Mouse (Mus musculus): Measurements from ENCODE around the gene Ptafr. TPM values are rescaled to one million over a fixed set of nuclear protein-coding genes. Genes with fewer than 3 reads are reported as not detected.

Ptafr gene
- polyA plus RNA-seq, 1 experiment = 10.6 TPM

DNA sequence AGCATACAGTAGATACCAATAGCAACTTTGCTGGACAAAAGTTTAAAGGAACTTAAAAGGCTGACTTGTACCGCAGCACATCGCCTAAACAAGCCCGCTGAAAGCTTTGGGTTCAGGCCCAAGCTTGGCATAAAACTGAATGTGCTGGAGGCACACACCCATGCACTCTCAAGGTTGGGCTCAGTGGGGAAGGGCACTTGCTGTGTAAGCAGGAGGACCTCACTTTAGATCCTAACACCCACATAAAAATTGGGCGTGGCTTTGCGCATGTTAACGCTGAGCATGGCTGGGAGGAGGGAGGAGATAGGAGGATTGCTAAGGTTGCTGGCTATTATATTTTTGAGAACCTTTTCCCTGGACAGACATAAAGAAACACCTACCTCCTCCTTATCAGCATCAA is 39.1 kb upstream of the Ptafr start:
- H3K36me3 ChIP-seq (ENCODE audit: control insufficient read depth, insufficient read depth, low read length) = no peaks in the 10 kb centered on the region
- no peak overlapping the region for H3K4me3 ChIP-seq (ENCODE audit: extremely low read depth, insufficient read depth, insufficient read length)
- DNase-seq (ENCODE audit: low read depth in 1 of 2, low spot score in 2 of 2) = no peak
- no peaks in the 10 kb centered on the region for H3K4me1 ChIP-seq (ENCODE audit: control insufficient read depth, insufficient read depth, insufficient read length)
- TF ChIP-seq CTCF (IDR thresholded peaks at IDR 0.05; ENCODE audit: extremely low read depth, insufficient read depth, insufficient read length, insufficient replicate concordance) (no peak), POLR2A (IDR thresholded peaks at IDR 0.05; ENCODE audit: low read depth, low read length) (no peak)
- no peaks in the 10 kb centered on the region for H3K27me3 ChIP-seq (ENCODE audit: control insufficient read depth, insufficient read depth, low read length)
- H3K27ac ChIP-seq (ENCODE audit: insufficient read depth, low read length) = no peak overlapping the region
- 76% methylated on average over 6 of the region's 6 CpGs for WGBS

DNA sequence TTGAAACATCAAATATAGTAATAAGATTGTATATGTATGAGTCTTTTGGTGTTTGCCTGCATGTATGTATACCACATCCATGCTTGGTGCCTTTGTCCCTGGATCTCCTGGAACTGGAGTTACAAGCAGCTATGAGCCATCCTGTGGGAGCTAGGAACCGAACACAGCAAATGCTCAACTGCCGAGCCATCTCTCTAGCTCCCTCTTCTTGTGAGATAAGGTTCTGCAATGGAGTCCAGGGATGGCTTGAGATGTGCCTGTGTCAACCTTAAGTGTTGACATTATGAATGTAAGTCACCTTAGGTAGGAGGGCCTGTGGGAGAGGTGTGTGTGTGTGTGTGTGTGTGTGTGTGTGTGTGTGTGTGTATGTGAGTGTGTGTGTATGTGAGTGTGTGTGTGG is 37.2 kb upstream of the Ptafr start:
- WGBS = 21% methylated on average over 2 of the region's 2 CpGs
- H3K27me3 ChIP-seq (ENCODE audit: control insufficient read depth, insufficient read depth, low read length) = no peaks in the 10 kb centered on the region
- peaks cover 2% of the 10 kb centered on the region; the same call in 1 of the 2 replicates for H3K36me3 ChIP-seq (ENCODE audit: control insufficient read depth, insufficient read depth, low read length)
- no peak for TF ChIP-seq POLR2A (IDR thresholded peaks at IDR 0.05; ENCODE audit: low read depth, low read length)
- peak; percentile 35; the same call in 1 of the 2 replicates for TF ChIP-seq CTCF (IDR thresholded peaks at IDR 0.05; ENCODE audit: extremely low read depth, insufficient read depth, insufficient read length, insufficient replicate concordance)
- no peak overlapping the region for H3K4me3 ChIP-seq (ENCODE audit: extremely low read depth, insufficient read depth, insufficient read length)
- peak in 1 of 2 experiments; percentile 11 for DNase-seq (ENCODE audit: low read depth in 1 of 2, low spot score in 2 of 2)
- H3K27ac ChIP-seq (ENCODE audit: insufficient read depth, low read length) = no peak overlapping the region
- H3K4me1 ChIP-seq (ENCODE audit: control insufficient read depth, insufficient read depth, insufficient read length) = no peaks in the 10 kb centered on the region

DNA sequence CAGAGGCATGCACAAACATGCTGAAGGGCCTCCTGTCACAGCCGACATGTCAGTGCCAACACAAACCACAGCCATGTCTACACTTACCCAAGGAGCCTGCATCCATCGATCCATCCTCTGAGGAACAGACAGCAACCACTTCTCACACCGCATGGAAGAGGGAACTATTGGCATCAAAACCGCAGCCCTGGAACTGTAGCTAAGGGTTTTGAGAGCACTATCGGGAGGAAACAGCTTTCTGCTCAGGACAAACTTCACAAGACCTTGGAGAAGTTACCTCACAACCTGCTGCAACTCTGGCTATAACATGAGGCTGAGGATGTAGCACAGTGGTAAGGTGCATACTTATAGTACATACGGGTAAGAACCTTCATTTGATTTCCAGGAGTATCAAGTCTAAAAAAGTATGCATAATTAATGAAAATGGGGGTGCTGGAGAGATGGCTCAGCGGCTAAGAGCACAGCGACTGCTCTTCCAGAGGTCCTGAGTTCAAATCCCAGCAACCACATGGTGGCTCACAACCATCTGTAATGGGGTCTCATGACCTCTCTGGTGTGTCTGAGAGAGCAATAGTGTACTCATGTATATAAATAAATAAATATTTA is 35.8 kb upstream of the Ptafr start:
- Histone ChIP-seq H3K4me1 (ENCODE audit: control insufficient read depth, insufficient read depth, insufficient read length) (no peaks in the 10 kb centered on the region), H3K27ac (ENCODE audit: insufficient read depth, low read length) (no peak overlapping the region), H3K36me3 (ENCODE audit: control insufficient read depth, insufficient read depth, low read length) (peaks cover 2% of the 10 kb centered on the region; the same call in 1 of the 2 replicates), H3K4me3 (ENCODE audit: extremely low read depth, insufficient read depth, insufficient read length) (no peak overlapping the region), H3K27me3 (ENCODE audit: control insufficient read depth, insufficient read depth, low read length) (no peaks in the 10 kb centered on the region)
- 67% methylated on average over 8 of the region's 8 CpGs for WGBS
- no peak for DNase-seq (ENCODE audit: low read depth in 1 of 2, low spot score in 2 of 2)
- TF ChIP-seq POLR2A (IDR thresholded peaks at IDR 0.05; ENCODE audit: low read depth, low read length) (no peak), CTCF (IDR thresholded peaks at IDR 0.05; ENCODE audit: extremely low read depth, insufficient read depth, insufficient read length, insufficient replicate concordance) (no peak)

DNA sequence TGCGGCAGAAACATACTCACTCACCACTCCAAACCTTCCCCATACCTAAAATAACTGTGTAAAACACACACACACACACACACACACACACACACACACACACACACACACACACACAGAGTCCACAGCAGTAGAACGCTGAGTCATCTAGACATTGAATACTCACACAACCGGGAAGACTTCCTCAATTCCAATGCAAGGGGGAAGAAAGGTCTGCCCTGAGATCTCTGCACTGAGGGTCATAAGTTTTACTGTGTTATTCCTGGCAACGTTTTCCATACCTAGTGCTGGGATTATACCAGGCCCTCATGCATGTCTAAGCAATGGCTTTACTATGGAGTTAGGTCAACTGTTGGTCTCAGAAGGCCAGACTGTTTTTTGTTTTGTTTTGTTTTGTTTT is 34.5 kb upstream of the Ptafr start:
- no peaks in the 10 kb centered on the region for H3K4me1 ChIP-seq (ENCODE audit: control insufficient read depth, insufficient read depth, insufficient read length)
- no peak for DNase-seq (ENCODE audit: low read depth in 1 of 2, low spot score in 2 of 2)
- 32% methylated on average over 4 of the region's 4 CpGs for WGBS

DNA sequence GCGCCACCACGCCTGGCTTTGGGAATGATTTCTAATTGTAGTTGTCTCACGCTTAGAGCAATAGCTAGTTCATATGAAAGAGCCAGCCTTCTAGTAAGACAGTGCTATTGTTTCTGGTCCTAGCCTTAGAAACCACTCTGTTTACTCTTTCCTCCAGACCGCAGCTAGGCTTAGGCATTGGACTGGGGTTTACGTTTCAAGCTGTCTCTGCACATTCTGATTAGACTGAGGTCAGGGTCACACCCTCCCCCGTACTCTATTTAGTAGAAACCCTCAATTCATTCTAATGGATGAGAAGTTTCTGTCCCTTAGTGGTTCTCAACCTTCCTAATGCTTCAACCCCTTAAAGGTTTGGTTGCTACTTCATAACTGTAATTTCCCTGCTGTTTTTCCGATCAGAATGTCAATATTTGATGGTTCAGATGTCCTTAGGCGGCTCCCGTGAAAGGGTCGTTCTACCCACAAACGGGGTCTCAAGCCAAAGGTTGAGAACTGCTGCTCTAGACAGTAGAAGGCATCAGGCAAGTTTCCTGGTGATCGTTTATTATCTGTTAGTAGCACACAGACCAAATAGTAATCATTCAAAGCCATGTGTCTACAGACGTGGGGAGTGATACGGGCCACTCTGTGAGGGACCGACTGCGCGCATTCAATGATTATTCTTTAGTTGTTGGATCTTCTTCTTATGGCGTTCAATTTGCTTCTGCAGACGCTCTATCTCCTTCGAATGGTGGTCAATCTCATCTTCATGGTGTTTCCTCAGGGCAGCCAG is 33.6 kb upstream of the Ptafr start:
- Histone ChIP-seq H3K27me3 (ENCODE audit: control insufficient read depth, insufficient read depth, low read length) (no peaks in the 10 kb centered on the region), H3K4me1 (ENCODE audit: control insufficient read depth, insufficient read depth, insufficient read length) (no peaks in the 10 kb centered on the region), H3K27ac (ENCODE audit: insufficient read depth, low read length) (no peak overlapping the region; the same call in 1 of the 2 replicates), H3K4me3 (ENCODE audit: extremely low read depth, insufficient read depth, insufficient read length) (no peak overlapping the region), H3K36me3 (ENCODE audit: control insufficient read depth, insufficient read depth, low read length) (peaks cover 2% of the 10 kb centered on the region; the same call in 1 of the 2 replicates)
- 85% methylated on average over 20 of the region's 20 CpGs for WGBS
- DNase-seq (ENCODE audit: low read depth in 1 of 2, low spot score in 2 of 2) = no peak
- TF ChIP-seq POLR2A (IDR thresholded peaks at IDR 0.05; ENCODE audit: low read depth, low read length) (no peak), CTCF (IDR thresholded peaks at IDR 0.05; ENCODE audit: extremely low read depth, insufficient read depth, insufficient read length, insufficient replicate concordance) (no peak)

More for the DNA sequence above, 34.5 kb upstream of the Ptafr start:
- Histone ChIP-seq H3K36me3 (ENCODE audit: control insufficient read depth, insufficient read depth, low read length) (peaks cover 2% of the 10 kb centered on the region; the same call in 1 of the 2 replicates), H3K27me3 (ENCODE audit: control insufficient read depth, insufficient read depth, low read length) (no peaks in the 10 kb centered on the region), H3K27ac (ENCODE audit: insufficient read depth, low read length) (no peak overlapping the region), H3K4me3 (ENCODE audit: extremely low read depth, insufficient read depth, insufficient read length) (no peak overlapping the region)
- no peak for TF ChIP-seq CTCF (IDR thresholded peaks at IDR 0.05; ENCODE audit: extremely low read depth, insufficient read depth, insufficient read length, insufficient replicate concordance)
- no peak for TF ChIP-seq POLR2A (IDR thresholded peaks at IDR 0.05; ENCODE audit: low read depth, low read length)

DNA sequence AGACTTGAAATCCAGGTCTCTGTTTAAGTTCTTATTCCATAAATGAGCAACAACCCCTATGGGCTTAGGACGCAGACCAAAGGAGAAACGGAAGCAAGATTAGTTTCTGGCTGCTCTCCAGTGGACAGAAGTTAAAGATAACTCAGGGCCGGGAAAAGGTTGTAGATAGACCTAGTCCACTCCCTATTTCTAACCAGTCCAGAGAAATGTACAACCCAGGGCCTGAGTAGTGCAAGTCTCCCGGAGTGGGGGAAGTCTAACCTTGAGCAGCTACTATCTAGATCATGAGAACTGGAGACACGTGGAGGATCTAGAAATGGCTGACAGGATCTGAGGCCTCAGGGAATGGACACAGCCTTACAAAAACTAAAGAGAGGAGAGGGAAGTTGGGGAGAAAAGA is 31.4 kb upstream of the Ptafr start:
- H3K27ac ChIP-seq (ENCODE audit: insufficient read depth, low read length) = peak overlapping the region; percentile 73
- no peaks in the 10 kb centered on the region; the same call in 1 of the 2 replicates for H3K4me1 ChIP-seq (ENCODE audit: control insufficient read depth, insufficient read depth, insufficient read length)
- no peak for DNase-seq (ENCODE audit: low read depth in 1 of 2, low spot score in 2 of 2)
- H3K36me3 ChIP-seq (ENCODE audit: control insufficient read depth, insufficient read depth, low read length) = peaks cover 2% of the 10 kb centered on the region; the same call in 1 of the 2 replicates
- H3K27me3 ChIP-seq (ENCODE audit: control insufficient read depth, insufficient read depth, low read length) = no peaks in the 10 kb centered on the region
- WGBS = 22% methylated on average over 5 of the region's 5 CpGs
- peak overlapping the region; percentile 89 for H3K4me3 ChIP-seq (ENCODE audit: extremely low read depth, insufficient read depth, insufficient read length)
- TF ChIP-seq CTCF (IDR thresholded peaks at IDR 0.05; ENCODE audit: extremely low read depth, insufficient read depth, insufficient read length, insufficient replicate concordance) (no peak), POLR2A (IDR thresholded peaks at IDR 0.05; ENCODE audit: low read depth, low read length) (no peak)
